Mouse (Mus musculus) layer of hippocampus, adult 11-12 months (tissue): ENCODE measurements around the gene Irx1.

Experiments
- DNase-seq: peaks from one replicate; pipeline ENCODE4 v3.0.0; 2022; ENCODE audit warnings: low spot score

Irx1 gene

DNA sequence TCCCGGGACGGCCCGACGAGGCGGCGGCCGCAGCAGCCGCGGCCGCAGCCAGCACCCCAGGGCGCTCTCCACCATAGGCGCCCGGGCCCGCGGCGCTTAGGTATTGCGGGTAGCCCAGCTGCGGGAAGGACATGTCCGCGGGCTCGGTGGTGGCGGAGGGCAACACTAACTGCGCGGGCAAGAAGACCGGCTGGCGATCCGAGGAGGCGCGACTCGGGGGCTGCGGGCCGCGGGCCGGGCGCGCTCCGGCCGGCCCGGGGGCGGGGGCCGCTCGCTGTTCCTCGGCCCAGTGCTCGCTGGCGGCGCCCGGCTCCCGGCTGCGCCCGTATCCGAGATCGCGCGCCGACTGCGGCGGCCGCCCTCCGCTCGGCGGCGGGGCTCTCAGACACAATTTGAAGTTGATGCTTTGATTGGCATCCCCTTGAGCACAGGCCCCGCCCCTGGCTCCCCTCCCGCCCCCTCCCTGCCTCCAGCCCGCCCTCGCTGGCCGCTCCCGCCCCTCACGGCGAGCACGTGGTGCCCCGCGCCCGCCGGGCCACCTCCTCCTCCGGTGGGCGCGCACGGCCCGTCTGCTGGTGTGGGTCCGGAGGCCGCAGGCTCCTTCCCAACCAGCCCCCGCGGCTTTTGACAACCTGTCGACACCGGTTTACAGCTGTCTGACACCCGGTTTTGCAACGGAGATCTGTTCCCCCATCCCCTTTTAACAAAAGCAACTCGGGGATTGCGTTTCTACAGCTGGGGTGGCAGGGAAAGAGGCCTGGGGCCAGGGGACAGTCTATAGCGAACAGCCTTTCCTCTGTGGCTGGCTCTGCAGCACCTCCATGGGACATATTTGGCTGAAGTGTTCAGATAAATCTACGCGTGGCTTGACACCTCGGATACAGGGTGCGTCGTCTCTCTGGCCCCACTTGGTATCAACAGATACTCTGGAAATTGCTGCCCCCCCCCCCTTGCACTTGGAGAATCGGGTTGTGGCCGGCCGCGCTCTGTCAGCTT is at the start of gene Irx1:
Gene Irx1 (minus strand): TSS at position 368 of the 996 bp plus-strand sequence.
- DNase-seq, result no peak

- DNase-seq, result no peak
These were observed 16.6 kb upstream of the Irx1 start for GRCm38 (mm10) chr13:71979932-71980655.

GRCm38 (mm10) chr13:71975753-71976152 is 12.2 kb upstream of the Irx1 start:
- no peak for DNase-seq

GRCm38 (mm10) chr13:71968286-71968685 is 4.8 kb upstream of the Irx1 start:
- DNase-seq, result no peak

DNA sequence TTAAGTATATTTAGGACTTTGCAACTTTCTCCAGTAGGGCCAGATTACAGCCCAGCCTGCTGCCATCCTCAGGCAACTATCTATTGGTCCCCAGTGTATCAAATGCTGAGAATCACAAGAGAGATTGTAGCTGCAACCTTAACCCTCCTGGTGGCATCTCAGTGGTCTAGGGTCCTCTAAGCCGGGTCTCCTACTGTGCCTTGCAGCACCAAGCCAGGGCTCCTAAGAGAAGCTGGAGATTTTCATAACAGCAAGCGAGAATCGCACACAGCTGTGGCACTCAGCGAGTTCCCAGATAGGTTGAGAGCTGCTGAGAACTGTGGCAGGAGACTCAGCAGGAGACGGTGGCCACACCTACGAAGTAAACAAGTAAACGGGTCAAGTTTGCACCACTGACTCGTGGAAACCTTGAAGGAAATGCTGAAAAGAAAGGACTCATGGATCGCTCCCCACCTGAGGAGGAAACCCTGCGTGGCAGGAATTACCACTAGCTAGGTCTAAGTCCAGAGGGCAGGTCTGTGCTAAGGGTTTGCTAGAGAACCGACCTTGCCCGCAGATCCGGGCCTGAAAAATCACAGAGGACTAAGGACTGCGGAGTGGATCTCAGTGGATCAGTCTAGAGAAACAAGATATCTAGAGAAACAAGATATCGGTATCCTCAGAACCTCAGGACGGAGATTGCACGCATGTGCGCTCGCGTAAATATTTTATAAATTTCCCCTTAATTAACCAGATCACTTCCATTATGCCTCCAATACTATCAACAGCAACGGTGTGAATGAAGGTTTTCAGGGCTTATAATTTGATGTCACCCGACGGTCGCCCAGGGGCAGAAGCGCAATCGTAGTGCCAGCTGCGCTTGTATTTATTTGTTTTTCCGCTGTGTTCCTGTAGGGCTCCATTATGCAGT is 4.1 kb upstream of the Irx1 start:
- DNase-seq, result no peak

DNA sequence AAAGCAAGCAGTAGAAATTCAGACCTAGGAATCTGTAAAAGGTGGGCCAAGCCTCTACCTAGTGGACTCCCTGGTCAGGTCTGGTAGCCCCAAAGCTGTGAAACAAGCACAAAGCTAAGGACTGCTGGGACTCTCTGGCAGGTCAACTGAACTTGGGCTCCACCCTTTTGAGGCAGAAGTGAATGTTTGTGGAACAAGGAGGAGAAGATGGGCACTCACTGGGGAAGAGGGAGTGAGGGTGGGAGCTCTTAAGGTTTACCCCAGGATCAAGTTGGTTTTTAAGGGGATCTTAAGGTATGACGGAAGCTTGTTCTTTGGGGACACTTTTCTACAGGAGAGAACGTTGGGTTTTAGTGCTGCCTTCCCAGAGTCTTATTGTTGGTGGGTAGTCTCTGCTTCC is 3.1 kb upstream of the Irx1 start:
- DNase-seq, result no peak

GRCm38 (mm10) chr13:71964366-71964765 is 843 bp upstream of the Irx1 start:
- DNase-seq, result no peak

DNA sequence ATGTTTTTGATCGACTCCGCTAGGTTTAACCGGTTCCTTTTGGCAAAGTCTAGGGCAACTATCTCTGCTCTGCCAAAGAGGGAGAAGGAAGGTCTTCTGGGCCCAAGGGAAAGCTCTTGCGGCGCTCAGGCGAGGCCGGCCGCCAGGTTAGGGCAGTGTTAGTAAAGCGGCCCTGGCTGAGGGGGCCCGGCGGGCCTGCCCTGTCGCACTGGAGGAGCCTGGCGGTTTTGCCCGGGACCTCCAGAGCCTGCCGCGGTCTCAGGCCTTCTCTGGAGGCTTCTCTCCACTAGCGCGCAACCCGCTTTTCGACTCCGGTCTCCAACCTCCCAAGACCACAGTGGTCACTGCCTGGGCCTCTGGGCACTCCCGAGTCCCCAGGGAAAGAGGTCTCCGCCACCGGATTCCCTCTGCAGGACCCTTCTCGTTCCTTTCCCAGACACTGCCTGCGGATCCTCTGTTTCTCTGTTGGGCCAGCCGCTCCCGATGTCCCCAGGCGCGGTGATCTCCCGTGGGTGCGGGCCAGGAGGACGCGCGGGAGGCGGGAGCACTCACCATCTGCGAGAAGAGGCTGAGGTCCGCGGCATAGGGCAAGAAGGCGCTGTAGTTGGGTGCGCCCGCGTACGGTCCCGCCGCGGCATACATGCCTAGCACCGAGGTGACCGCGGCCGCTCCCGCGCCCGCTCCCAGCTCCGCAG is 715 bp downstream of the Irx1 start:
- no peak for DNase-seq

GRCm38 (mm10) chr13:71961891-71962660 is 1.4 kb downstream of the Irx1 start:
- no peak for DNase-seq

GRCm38 (mm10) chr13:71960846-71961735 is 2.4 kb downstream of the Irx1 start:
- DNase-seq, result no peak

DNA sequence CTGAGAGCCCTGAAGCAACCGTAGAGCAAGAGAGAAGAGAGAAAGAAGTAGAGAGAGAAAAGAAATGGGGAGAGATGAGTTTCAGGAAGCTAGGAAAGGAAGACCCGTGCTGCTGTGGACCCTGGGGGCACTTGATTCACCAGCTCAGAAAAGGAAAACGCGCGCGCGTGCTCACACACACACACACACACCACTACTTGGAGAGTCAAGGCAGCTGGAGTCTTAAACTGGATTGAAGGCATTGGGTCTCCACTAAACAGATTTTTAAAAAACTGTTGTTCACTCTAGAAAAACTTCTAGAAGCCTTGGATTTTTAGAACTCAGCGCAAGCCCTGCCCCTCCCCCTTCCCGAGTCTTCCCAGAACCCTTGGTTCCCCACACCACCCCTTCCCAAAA is 3.2 kb downstream of the Irx1 start:
- DNase-seq, result no peak

DNA sequence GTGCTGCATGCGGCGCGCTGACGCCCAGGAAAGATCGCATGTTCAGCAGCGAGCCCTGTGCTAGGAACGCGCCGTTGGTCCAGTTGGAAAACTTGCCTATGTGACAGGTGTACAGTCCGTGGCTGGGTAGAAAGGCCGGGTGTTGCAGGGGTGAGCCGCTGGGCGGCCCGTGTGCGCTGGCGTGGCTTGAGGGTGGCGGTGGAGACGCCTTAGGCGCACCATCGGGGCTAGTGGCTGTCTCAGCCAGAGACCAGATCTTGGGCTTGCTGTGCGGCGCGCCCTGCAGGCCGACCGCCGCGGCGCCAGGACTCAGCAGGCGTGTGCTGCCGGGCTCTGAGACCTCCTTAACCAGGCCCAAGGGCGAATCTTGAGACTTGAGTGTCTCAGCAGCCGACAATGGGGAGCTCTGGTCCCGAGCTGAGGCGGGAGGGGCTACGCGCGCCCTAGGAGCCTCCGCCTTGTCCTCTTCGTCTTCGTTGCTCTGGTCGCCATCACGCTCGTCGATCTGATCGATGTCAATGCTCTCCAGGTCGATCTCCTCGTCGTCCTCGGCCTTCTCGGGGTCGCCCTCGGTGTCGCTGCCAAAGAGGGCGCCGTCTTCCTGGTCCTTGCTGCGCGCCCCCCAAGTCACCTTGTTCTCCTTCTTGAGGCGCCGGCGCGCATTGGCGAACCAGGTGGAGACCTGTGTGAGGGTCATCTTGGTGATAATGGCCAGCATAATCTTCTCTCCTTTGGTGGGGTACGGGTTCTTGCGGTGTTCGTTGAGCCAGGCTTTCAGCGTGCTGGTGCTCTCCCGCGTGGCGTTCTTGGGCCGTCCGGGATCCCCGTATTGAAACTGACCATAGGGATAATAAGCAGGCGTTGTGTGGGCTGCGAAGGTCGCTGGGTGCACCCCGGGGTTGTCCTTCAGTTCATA is 3.9 kb downstream of the Irx1 start:
- DNase-seq, result no peak

DNA sequence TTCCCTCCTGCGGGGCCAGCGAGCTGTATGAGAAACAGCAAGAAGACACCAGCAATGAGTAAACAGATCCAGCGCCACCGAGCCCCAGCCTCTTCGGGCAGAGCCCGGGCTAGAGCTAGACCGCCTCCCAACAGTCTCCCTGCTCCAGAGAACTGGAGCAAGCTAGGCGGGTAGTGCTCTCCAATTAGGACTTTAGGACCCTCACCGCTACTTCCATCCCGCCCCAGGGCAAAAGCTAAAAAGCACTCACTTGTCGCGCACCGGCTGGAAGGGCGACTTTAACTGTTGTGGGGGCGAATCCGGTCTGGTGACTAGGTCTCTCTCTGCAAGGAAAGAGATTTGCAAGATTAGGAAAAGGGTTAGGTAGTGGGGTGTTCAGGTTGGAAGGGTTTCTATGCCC is 4.9 kb downstream of the Irx1 start:
- no peak for DNase-seq

- no peak for DNase-seq
These were observed 5.6 kb downstream of the Irx1 start for GRCm38 (mm10) chr13:71957811-71958351.

DNA sequence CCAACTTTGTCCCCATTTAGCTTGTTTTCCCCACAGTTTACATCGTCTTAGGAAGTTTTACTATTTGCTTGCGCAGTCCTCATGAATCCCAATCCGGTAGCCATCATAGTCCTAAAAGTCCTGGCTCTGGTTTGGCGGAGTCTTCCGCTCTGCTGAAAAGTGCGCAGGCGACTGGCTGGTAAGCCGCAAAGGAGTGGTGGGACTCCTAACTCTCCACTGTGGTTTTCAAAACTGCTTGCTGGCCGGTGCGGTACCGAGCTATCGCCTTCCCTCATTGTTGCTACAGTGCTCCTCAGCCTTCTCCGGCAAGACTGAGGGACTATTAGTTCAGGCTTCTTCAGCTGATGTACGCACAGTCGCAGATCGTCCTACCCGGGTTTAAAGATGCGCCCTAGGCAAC is 6.4 kb downstream of the Irx1 start:
- DNase-seq, result no peak

- peak; percentile 25 for DNase-seq
These were observed 7.0 kb downstream of the Irx1 start for GRCm38 (mm10) chr13:71956481-71956880.

GRCm38 (mm10) chr13:71951966-71952365 is 11.6 kb downstream of the Irx1 start:
- no peak for DNase-seq

DNA sequence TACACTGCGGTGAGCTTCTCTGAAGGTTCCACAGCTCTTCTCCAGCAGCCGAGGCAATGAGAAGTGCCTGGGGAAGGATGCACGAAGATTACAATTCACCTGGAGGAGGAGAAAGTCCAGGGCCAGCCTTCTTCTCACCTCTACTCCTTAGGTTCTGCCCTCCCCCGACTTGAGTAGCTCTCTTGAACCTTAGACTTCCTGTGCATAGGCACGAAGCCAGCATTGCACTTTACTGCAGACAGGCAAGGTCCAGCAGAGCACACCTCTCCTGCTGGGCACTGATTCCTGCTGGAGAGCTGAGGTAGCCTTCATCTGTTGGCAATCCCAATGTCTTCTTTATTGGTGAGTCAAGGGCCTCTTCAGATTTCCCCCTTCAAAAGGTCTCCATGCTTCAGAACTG is 13.7 kb downstream of the Irx1 start:
- DNase-seq, result no peak
